Mouse (Mus musculus) thymus, adult 2 months (tissue): ENCODE measurements around the gene Insl5.

Experiments used
- CTCF ChIP-seq: fragments of 200-500 bp; IDR thresholded peaks from 2 replicates; pipeline ENCODE4 v1.5.1; 2012; ENCODE audit warnings: mild to moderate bottlenecking, control low read depth, low read length, moderate library complexity, borderline replicate concordance; ENCODE audit not compliant: control insufficient read depth, poor library complexity, insufficient read depth; ENCODE audit errors: extremely low read depth
- POLR2A ChIP-seq: fragments of 200-500 bp; IDR thresholded peaks from 2 replicates; pipeline ENCODE4 v1.6.1; 2012; ENCODE audit warnings: mild to moderate bottlenecking, low read length, control low read depth, moderate library complexity; ENCODE audit not compliant: control insufficient read depth, poor library complexity, insufficient read depth; ENCODE audit errors: extremely low read depth

GRCm38 (mm10) chr4:103028177-103029088 lies 1.8 kb upstream of the Insl5 start:
- TF ChIP-seq CTCF, result no peak
- no peak for TF ChIP-seq POLR2A
